Mouse (Mus musculus): Measurements from ENCODE around the gene Fam104a.
"Not testable (repeated sequence)": the region's sequence is repeated elsewhere in the genome, so short reads cannot be mapped to it uniquely, and the experiment has no call there.

The Fam104a gene

GRCm38 (mm10) chr11:113667122-113667521, 16.8 kb downstream of the Fam104a start:
- in situ Hi-C loops (cut with MboI, MseI), result no loop called here

DNA sequence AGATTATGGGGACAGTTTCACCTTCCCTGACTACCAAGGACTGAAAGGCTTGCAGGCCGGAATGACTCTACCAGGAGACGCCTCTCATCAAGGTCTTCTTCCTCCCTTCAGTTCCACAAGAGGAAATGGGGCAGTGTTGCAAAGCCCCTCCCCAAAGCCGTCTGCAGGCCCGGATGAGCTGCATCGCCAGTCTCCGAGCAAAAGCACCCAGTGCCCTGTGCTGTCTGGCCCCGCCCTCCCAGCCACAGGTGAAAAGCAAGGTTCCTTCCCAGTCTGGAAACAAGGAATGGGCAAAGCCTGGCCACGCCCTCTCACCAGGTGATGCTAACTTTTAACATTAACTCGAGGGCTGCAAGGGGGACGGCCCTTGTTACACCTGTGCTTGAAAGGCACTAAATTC, 17.3 kb downstream of the Fam104a start:
- in situ Hi-C loops (cut with MboI, MseI), result no loop called here

DNA sequence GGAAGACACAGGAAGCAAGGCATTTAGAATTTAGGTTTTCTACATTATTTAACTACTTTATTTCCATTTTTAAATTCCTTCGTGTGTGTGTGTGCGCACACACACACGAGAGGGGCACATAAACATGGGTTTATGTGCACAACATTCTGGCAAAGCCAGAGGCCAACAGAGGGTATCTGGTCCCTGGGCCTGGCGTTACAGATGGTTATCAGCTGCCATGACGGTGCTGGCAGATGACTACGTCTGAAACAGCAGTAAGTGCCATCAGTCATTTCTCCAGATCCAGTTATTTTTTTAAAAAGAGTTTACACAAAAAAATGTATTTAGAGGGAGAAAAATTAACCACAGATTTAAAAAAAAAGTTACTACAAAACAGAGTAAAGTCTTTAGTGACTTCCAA, 17.8 kb downstream of the Fam104a start:
- in situ Hi-C loops (cut with MboI, MseI), result no loop called here

DNA sequence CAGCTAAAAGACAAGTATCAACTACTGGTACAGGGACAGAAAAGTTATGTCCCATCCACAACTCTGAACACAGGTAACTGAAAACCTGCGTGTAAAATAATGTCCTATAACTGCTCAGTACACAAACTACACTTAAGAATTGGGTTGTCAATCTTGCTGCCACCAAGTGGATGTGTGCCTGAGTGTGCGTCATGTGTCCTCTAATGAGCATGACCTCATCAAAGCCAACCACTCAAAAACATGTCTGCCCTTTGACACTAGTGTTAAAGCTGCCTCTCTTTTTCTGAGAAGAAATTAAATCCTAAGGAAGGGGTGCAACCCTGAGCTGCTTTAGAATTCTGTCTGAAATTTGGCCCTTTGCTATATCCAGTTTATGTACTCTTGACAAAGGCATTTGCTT, 19.7 kb downstream of the Fam104a start:
- in situ Hi-C loops (cut with MboI, MseI), result no loop called here

- in situ Hi-C loops (cut with MboI, MseI), result no loop called here
Observed at GRCm38 (mm10) chr11:113661835-113662351, 22.1 kb downstream of the Fam104a start.

DNA sequence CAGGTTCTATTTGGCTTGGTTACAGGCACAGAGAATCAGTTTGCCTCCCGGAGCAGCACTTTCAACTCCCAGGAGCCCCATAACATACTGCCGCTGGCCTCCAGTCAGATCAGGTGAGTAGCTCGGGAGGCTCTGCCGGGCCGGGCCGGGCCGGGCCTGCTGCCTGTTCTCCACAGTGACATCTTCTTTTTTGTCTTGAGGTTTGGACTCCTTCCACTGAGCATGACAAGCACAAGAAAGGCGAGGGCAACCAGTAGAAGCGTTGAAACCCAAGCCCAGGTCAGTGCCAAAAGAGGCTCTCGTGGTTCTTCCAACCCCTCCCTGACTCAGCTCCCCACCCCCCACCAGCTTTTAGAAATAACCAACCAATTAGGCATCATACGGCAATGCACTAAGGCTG, 23.0 kb downstream of the Fam104a start:
- in situ Hi-C loops (cut with MboI, MseI), result no loop called here

- in situ Hi-C loops (cut with MboI, MseI), result not testable (repeated sequence)
Observed at GRCm38 (mm10) chr11:113660213-113660612, 23.7 kb downstream of the Fam104a start.

DNA sequence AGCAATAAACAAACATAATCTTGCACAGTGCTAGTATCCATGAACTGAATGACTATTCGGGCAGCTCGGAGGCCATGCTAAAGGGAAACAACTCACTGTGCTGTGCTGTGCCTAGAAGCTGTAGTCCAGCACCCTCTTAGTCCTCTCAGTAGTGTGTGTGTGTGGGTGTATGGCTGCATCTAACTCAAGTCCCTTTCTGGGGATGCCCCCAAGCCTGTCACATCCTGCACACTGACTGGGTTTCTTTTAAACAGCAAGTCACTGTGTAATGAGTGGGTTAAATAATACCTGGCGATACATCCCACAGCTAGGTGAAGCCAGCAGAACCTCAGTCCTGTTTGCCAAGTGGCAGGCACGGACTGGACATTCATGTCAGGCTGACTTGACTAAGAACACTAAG, 25.2 kb downstream of the Fam104a start:
- in situ Hi-C loops (cut with MboI, MseI), result no loop called here

- in situ Hi-C loops (cut with MboI, MseI), result no loop called here
Observed at GRCm38 (mm10) chr11:113658319-113658718, 25.6 kb downstream of the Fam104a start.

DNA sequence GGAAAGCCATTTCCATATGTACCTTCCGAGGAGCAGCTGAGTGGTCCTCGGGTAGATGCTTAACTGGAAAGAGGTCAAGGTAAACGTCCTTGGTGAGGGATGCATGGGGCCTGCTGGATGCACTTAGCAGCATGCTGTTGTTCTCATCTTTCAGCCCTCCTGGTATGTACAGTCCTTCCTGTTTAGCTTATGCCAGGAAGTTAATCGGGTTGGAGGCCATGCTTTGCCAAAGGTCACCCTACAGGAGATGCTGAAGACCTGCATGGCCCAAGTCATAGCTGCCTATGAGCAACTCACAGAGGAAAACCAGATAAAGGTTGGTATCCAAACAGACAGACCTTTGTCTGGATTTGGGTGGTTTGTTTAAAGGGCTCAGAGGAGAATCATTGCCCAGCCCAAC, 26.7 kb downstream of the Fam104a start:
- in situ Hi-C loops (cut with MboI, MseI), result no loop called here

GRCm38 (mm10) chr11:113656511-113656932, 27.4 kb downstream of the Fam104a start:
- in situ Hi-C loops (cut with MboI, MseI), result no loop called here

- in situ Hi-C loops (cut with MboI, MseI), result no loop called here
Observed at GRCm38 (mm10) chr11:113654561-113655270, 29.2 kb downstream of the Fam104a start.

- in situ Hi-C loops (cut with MboI, MseI), result no loop called here
Observed at GRCm38 (mm10) chr11:113654105-113654504, 29.9 kb downstream of the Fam104a start.

DNA sequence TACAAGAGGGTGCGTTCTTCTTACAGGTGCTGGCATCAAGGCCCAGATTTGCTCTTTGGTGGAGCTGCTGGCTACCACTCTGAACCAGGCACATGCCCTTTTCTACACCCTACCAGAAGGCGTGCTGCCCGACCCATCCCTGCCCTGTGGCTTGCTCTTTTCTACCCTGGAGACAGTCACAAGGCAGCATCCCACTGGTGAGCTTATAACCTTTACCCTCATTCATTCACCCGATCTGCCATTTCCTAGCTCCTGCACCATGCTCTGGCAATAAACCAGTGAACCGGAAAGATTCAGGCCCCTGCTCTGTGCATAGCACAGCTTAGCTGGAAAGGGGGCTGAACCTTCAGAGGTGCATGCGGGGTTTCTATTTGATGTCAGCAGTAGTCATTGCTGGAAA, 31.4 kb downstream of the Fam104a start:
- in situ Hi-C loops (cut with MboI, MseI), result no loop called here

DNA sequence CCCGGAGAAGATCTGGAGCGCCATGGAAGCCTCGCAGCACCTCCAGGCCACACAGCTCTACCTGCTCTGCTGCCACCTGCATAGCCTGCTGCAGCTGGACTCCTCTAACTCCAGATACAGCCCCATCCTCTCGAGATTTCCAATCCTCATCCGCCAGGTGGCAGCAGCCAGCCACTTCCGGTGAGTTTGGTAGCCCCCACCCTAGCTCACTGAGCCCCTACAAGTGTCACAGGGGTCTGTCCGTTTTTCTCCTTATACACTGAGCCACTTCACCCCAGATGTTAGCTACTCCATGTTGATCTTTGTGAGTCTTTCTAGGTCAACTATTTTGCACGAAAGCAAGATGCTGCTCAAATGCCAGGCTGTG, 32.1 kb downstream of the Fam104a start:
- in situ Hi-C loops (cut with MboI, MseI), result no loop called here

DNA sequence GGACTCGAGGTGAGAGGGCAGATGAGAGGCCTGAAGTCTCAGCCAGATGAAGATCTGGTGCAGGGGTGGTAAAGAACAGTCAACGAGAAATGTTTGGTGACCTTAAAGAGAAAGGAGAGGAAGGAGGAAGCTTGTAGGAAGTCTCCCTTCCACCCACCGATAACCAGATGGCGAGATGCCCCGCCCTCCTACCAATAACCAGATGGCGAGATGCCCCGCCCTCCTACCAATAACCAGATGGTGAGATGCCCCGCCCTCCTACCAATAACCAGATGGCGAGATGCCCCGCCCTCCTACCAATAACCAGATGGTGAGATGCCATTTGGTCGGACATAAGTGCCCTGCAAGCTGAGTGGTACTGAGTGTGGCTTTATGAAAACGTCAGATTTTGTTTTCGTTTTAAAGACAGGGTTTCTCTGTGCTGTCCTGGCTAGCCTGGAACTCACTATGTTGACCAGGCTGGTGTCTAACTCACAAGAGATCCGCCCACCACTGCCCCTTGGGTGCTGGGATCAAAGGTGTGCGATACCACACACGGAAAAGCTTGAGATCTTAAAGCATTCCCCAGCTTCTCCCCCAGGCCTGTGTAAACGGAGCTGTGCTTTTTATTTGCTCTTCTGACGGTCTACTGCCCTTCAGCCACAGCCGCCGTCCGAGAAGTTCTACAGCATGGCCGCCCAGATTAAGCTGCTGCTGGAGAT, 32.6 kb downstream of the Fam104a start:
- in situ Hi-C loops (cut with MboI, MseI), result no loop called here

GRCm38 (mm10) chr11:113649353-113650210, 34.4 kb downstream of the Fam104a start, which contains the start of gene Slc39a11:
TSS of gene Slc39a11 (minus strand) at chr11:113650079.
- in situ Hi-C loops (cut with MboI, MseI), result loop anchor here (5.0 kb wide), 1 partner anchor 93 kb away; no protein-coding TSS in a partner anchor

DNA sequence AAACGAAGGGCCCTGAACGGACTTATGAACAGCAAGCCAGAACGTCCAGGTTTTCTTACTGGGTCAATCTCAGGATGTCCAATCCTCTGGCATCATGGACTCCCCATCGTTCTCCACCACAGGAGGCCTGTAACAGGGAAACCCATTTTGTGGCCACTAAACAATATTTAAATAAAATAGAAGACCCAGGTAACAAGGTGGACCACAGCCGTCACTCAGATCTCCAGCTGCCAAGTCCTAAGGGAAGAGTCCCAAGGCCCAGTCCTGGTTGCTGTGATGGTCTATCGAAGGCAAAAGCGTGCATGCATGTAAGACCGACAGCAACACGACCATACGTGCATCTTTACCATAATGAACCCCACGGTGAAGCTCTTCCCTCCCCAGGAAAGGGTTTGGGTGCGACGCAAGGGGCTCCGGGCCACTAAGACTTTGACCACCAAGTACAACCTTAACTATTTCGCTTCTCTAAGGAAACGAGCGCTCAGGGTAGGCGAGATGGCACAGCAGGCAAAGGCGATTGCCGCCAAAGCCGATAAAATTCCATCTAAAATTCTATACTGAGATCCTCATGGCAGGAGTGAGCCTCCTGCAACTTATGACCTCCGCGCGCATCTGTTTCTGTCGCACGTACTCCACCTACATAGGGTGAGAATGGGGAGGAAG, 35.1 kb downstream of the Fam104a start, which contains the start of gene Cog1:
Gene Cog1, plus strand, starts transcription at position 480 of the 663 bp plus-strand sequence.
- in situ Hi-C loops (cut with MboI, MseI), result loop anchor here (5.0 kb wide), 1 partner anchor 93 kb away; no protein-coding TSS in a partner anchor

DNA sequence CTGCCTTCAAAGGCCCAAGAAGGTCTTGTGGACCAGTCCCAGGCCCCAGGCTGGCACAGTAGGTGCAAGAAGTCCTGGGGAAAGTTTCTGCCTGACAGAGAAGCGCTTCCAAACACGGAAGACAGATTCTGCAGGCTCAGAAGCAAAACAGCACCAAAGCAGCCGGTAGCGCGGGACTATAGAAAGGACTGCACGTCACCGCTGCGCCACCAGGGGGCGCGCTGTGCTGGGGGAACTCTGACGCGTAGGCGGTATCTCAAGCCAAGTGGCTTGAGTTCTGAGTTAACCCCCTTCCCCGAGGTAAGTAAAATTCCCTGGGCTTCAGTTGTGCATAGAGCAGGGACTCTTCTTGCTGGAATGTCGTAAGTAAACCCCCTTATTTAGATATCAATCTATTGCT, 35.8 kb downstream of the Fam104a start:
- in situ Hi-C loops (cut with MboI, MseI), result loop anchor here (5.0 kb wide), 1 partner anchor 94 kb away; no protein-coding TSS in a partner anchor

DNA sequence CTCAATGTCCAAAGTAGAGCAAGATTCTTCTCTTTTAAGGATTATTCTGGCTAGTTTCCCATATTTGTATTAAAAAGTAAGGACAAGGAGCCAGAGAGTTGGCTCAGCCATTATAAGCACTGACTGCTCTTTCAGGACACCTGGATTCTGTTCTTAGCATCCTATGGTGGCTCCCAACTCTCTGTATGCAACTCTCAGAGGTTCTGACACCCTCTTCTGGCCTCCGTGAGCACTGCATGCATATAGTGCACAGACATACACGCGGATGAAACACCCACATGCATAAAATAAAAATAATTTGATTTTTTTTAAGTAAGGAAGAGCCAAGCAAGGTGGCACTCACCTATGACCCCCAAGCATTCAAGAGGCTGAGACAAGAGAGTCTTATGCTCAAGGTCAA, 38.8 kb downstream of the Fam104a start:
- in situ Hi-C loops (cut with MboI, MseI), result loop anchor here (5.0 kb wide), 1 partner anchor 97 kb away; no protein-coding TSS in a partner anchor

DNA sequence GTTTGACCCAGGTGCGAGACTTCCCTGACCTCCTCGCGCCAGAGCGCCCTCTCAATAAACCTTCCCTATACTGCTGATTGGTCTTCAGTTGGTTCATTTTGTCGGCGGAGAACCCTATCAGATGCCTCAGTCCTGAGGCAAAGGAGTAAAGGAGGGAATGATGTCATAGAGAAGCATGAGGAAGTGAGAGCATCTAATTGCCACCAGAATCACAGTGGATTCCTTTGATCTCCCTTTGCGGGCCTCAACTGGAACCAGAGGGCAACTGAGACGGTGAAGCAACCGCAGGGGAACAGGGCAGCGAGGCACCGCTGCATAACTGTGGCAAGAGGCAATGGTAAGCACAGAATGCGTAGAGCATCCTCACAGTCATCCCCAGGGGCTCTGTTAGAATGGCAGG, 45.3 kb downstream of the Fam104a start:
- in situ Hi-C loops (cut with MboI, MseI), result no loop called here

Measured in T-helper 2 cell (primary cell).